Mouse (Mus musculus) kidney, adult 2 months (tissue): Measurements from ENCODE around the gene Lrp4. TPM values are rescaled to one million over a fixed set of nuclear protein-coding genes. Genes with fewer than 3 reads are reported as not detected.

Source experiments
- DNase-seq: peaks from one replicate; pipeline ENCODE4 v3.0.0; 2021
- H3K27ac ChIP-seq: fragments of 200-500 bp; 2 replicates; pipeline ENCODE4 v1.5.1; 2012; ENCODE audit warnings: low read depth, low read length, control low read depth, inconsistent platforms; ENCODE audit not compliant: insufficient read depth
- H3K27me3 ChIP-seq: fragments of 200-500 bp; replicated peaks from 2 replicates; pipeline ENCODE4 v1.6.1; 2012; ENCODE audit warnings: mild to moderate bottlenecking, moderate library complexity, low read length, inconsistent platforms; ENCODE audit not compliant: control insufficient read depth, insufficient read depth
- H3K36me3 ChIP-seq: fragments of 200-500 bp; 2 replicates; pipeline ENCODE4 v1.6.1; 2012; ENCODE audit warnings: mild to moderate bottlenecking, moderate library complexity, low read length, inconsistent platforms; ENCODE audit not compliant: control insufficient read depth, insufficient read depth
- H3K4me1 ChIP-seq: fragments of 200-500 bp; 2 replicates; pipeline ENCODE4 v1.6.1; 2011; ENCODE audit warnings: low read length; ENCODE audit not compliant: control insufficient read depth, insufficient read depth
- H3K4me3 ChIP-seq: fragments of 200-500 bp; 2 replicates; pipeline ENCODE4 v1.5.1; 2011; ENCODE audit warnings: mild to moderate bottlenecking, low read depth, low read length, control low read depth; ENCODE audit not compliant: insufficient read depth
- CTCF ChIP-seq: fragments of 200-500 bp; conservative IDR thresholded peaks from 2 replicates; pipeline ENCODE4 v1.5.1; 2011; ENCODE audit warnings: low read depth, mild to moderate bottlenecking, control low read depth, low read length, moderate library complexity, mixed read lengths; ENCODE audit not compliant: insufficient read depth, insufficient read length
- POLR2A ChIP-seq: fragments of 200-500 bp; IDR thresholded peaks from one replicate; pipeline ENCODE4 v1.6.1; 2011; ENCODE audit warnings: low read depth, low read length, control low read depth
- WGBS: fragments of 180-500 bp; shearing (Covaris S2); methylation state at CpG from one replicate; pipeline ENCODE4 v1.1.7; 2018; 5-methylcytosine and 5-hydroxymethylcytosine counted together
- polyA plus RNA-seq: library from polyadenylated mRNA; depleted of rRNA; stranded (reverse); fragments of >200 nt; gene quantifications from 2 replicates; pipeline ENCODE4 v1.2.3, GENCODE M21; 2012

Gene Lrp4
- polyA plus RNA-seq, 1 experiment, result 8.6 TPM

DNA sequence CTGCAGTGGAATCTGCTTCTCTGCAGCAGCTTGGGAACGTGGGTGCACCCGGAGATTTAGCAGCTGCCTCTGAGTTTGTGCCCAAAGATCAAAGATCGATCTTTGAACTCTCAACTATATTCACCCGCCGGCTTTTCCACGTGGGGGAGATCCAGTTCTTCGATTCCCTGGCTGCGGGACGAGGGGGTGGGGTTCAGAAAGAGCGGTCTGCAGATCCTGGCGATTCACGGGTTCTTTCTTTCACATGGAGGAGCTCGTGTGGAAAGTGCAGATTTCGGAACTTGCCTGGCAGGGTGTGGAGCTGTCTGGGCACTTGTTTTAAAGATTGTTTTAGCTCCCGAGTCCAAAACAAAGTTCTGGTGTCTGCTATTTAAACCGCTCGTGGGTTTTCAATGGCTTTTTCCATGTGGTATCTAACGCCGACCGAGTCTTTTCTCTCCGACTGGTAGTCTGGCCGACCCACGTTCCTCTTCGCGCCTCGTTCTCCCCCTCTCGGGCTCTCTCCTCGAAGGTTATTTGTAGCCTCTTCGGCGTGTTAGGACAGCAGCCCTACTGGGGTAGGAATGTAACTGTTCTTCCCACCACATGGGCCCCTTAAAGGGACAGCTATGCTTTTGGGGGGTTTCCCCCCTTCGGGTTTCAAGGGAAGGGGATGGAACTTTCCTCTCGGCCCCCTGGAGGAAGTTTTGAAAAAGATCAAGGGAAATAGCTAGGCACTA lies 1.5 kb downstream of the Lrp4 start:
- TF ChIP-seq POLR2A (no peak), CTCF (no peak)
- no peaks in the 10 kb centered on the region for H3K36me3 ChIP-seq
- H3K27me3 ChIP-seq, result no peaks in the 10 kb centered on the region
- peak overlapping the region; percentile 40; the same call in 1 of the 2 replicates for H3K27ac ChIP-seq
- H3K4me1 ChIP-seq, result peaks cover 10% of the 10 kb centered on the region
- peak; percentile 93 for DNase-seq
- peak overlapping the region; percentile 89 for H3K4me3 ChIP-seq
- WGBS, result under 1% methylated on average over 32 of the region's 32 CpGs

DNA sequence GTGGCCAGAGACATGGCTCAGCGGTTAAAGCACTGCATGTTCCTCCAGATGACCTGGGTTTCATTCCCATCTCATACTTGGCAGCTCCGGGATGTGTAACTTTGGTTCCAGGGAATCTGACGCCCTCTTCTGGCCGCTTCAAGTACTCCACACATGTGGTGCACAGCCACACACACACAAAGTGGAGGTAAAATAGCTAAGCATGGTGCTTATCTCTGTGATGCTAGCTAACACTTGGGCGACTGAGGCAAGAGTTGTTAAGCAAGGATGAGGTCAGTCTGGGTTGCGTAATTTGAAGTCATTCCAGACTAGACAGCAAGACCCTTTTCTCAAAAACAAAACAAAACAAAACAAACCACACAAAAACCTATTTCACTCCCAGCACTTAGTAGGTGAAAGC lies 2.8 kb downstream of the Lrp4 start:
- H3K36me3 ChIP-seq, result no peaks in the 10 kb centered on the region
- H3K4me1 ChIP-seq, result peaks cover 9% of the 10 kb centered on the region
- 91% methylated on average over 6 of the region's 6 CpGs for WGBS
- no peak overlapping the region for H3K27ac ChIP-seq
- TF ChIP-seq POLR2A, result no peak
- peak; percentile 24; the same call in 1 of the 2 replicates for TF ChIP-seq CTCF
- H3K27me3 ChIP-seq, result no peaks in the 10 kb centered on the region
- DNase-seq, result no peak
- H3K4me3 ChIP-seq, result no peak overlapping the region

GRCm38 (mm10) chr2:91460771-91461170 lies 3.5 kb downstream of the Lrp4 start:
- H3K27me3 ChIP-seq, result no peaks in the 10 kb centered on the region
- WGBS, result 74% methylated on average over 7 of the region's 7 CpGs
- DNase-seq, result no peak
- no peaks in the 10 kb centered on the region for H3K36me3 ChIP-seq
- H3K4me1 ChIP-seq, result peaks cover 9% of the 10 kb centered on the region
- H3K27ac ChIP-seq, result no peak overlapping the region
- H3K4me3 ChIP-seq, result no peak overlapping the region
- TF ChIP-seq POLR2A, result no peak
- TF ChIP-seq CTCF, result no peak

DNA sequence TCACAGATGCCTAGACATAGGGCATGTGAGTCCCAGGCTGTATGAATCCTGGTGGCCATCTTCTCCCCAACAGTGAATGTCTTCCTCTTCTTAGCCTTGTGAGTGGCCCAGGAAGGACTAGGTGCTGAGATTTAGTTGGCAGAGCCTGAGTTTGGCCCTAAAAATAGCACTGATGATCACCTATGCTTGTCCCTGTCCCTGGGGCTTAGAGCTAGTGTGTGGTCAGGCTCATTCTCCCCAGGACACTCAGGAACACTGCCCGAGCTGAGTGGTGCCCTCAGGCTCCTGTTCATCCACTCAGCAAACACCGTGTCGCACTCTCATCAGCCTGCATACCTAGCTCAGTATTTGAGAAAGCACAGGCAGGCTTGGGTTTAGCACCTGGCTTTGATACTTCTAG lies 4.0 kb downstream of the Lrp4 start:
- Histone ChIP-seq H3K4me1 (peaks cover 13% of the 10 kb centered on the region), H3K4me3 (no peak overlapping the region), H3K27me3 (no peaks in the 10 kb centered on the region), H3K27ac (no peak overlapping the region), H3K36me3 (no peaks in the 10 kb centered on the region)
- TF ChIP-seq POLR2A, result no peak
- TF ChIP-seq CTCF, result no peak
- 85% methylated on average over 3 of the region's 3 CpGs for WGBS
- DNase-seq, result no peak

GRCm38 (mm10) chr2:91462196-91462595 lies 4.9 kb downstream of the Lrp4 start:
- TF ChIP-seq POLR2A (no peak), CTCF (no peak)
- 58% methylated on average over 2 of the region's 2 CpGs for WGBS
- H3K27ac ChIP-seq, result no peak overlapping the region

DNA sequence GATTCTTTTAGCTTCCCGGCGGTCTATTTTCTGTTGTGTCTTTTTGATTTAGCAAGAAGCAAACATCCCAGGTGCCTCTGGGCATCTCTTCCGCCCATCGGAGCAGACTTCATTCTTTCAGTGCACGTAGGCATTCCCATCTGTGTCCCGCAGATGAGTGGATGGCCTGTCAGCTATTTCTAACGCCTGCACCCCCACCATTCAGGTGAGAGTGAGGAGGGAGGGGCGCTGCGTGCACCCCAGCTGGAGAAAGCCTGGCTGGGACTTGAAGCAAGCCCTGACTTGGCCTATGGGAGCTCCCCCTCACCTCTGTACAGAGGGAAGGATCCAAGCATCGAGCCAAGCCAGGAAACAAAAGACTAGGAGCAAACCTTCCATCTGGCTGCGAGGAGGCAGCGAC lies 5.4 kb downstream of the Lrp4 start:
- peaks cover 14% of the 10 kb centered on the region for H3K4me1 ChIP-seq
- TF ChIP-seq POLR2A (no peak), CTCF (no peak)
- no peak overlapping the region for H3K4me3 ChIP-seq
- no peaks in the 10 kb centered on the region for H3K36me3 ChIP-seq
- H3K27me3 ChIP-seq, result no peaks in the 10 kb centered on the region
- DNase-seq, result no peak
- 56% methylated on average over 12 of the region's 12 CpGs for WGBS
- H3K27ac ChIP-seq, result no peak overlapping the region

More at GRCm38 (mm10) chr2:91462196-91462595, 4.9 kb downstream of the Lrp4 start:
- Histone ChIP-seq H3K27me3 (no peaks in the 10 kb centered on the region), H3K36me3 (no peaks in the 10 kb centered on the region), H3K4me1 (peaks cover 14% of the 10 kb centered on the region), H3K4me3 (no peak overlapping the region)
- no peak for DNase-seq

DNA sequence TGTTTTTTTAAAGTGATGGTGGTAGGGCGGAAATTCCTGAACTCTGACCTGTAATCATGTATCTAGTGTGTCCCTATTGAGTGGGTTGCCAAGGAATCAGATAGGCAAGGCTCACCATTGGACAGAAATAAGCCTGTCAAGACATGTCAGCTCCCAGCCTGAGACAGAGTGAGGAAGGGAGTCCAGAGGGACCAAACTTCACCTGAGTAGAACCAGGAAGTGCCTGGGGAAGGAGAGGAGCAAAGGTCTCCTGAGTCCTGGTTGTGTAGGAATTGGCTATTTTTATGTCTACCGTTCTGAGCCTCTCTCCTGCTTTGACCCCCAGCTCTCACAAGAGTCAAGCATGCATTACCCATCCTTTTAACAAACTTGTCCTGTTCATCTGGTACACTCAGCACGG lies 8.6 kb downstream of the Lrp4 start:
- TF ChIP-seq POLR2A, result no peak
- TF ChIP-seq CTCF, result no peak
- no peak overlapping the region for H3K27ac ChIP-seq
- H3K27me3 ChIP-seq, result no peaks in the 10 kb centered on the region
- peaks cover 5% of the 10 kb centered on the region; the same call in 1 of the 2 replicates for H3K4me1 ChIP-seq
- no peak overlapping the region for H3K4me3 ChIP-seq
- 62% methylated on average over 3 of the region's 3 CpGs for WGBS
- peak; percentile 59 for DNase-seq
- no peaks in the 10 kb centered on the region for H3K36me3 ChIP-seq
